Mouse (Mus musculus): Measurements from ENCODE around the gene Tbx21. TPM values are rescaled to one million over a fixed set of nuclear protein-coding genes. Genes with fewer than 3 reads are reported as not detected.

Gene Tbx21
- polyA plus RNA-seq, 1 experiment, result 0.56 TPM

DNA sequence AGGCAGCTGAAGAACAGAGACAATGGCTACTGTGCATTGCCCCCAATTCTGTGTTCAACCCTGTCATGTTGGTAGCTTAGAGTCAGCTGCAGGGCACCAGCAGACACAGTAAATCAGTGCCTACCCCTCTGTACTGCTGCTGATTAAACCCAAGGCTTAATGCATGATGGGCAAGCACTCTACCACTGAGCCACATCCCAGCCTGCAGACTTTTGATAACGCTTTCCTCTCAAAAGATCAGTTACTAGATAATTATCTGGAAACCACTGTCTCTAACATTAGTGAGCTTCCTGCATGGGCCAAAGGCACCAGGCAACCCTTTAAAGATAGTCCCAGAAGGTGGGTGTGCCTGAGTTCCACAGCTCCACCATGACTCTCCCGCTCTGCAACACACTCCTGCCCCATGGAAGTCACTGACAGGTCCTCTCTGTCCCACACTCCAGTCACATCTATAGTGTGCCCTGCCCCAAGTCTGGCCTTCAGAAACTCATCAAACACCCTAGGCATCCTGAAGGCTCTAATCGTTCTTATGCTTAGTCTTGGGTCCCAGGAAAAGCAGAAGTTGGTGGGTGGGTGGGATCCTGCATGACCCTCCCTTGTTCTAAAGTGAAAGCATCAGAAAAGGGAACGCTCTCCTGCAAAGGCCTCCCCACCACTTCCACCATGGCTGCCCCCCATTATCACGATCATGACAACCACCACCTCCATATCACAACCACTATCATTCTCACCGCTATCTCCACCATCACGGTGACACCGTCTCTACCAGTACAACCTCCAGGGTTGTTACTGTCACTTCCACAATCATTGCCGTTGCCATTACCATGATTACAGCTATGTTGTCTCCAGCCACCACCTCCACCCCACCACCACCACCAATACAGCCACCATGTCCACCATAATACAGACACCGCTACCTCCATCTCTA is 11.7 kb downstream of the Tbx21 start:
- Histone ChIP-seq H3K27me3 (replicated peaks; ENCODE audit: control insufficient read depth, insufficient read depth, low read length) (no peaks in the 10 kb centered on the region), H3K4me1 (ENCODE audit: control insufficient read depth, insufficient read depth, low read length) (no peaks in the 10 kb centered on the region), H3K4me3 (ENCODE audit: insufficient read depth, low read depth, low read length) (no peak overlapping the region), H3K27ac (ENCODE audit: insufficient read depth, low read depth, low read length) (no peak overlapping the region), H3K36me3 (ENCODE audit: control insufficient read depth, insufficient read depth, low read length) (no peaks in the 10 kb centered on the region)
- TF ChIP-seq POLR2A (IDR thresholded peaks at IDR 0.05; ENCODE audit: low read depth, low read length) (no peak), CTCF (conservative IDR thresholded peaks at IDR 0.05; ENCODE audit: insufficient read depth, insufficient read length, low read depth, low read length) (no peak)
- DNase-seq, result no peak
- 90% methylated on average over 10 of the region's 10 CpGs for WGBS

GRCm38 (mm10) chr11:97101722-97102121 is 13.4 kb downstream of the Tbx21 start:
- Histone ChIP-seq H3K27ac (ENCODE audit: insufficient read depth, low read depth, low read length) (no peak overlapping the region), H3K4me3 (ENCODE audit: insufficient read depth, low read depth, low read length) (no peak overlapping the region), H3K27me3 (replicated peaks; ENCODE audit: control insufficient read depth, insufficient read depth, low read length) (no peaks in the 10 kb centered on the region), H3K4me1 (ENCODE audit: control insufficient read depth, insufficient read depth, low read length) (no peaks in the 10 kb centered on the region), H3K36me3 (ENCODE audit: control insufficient read depth, insufficient read depth, low read length) (no peaks in the 10 kb centered on the region)
- TF ChIP-seq CTCF (conservative IDR thresholded peaks at IDR 0.05; ENCODE audit: insufficient read depth, insufficient read length, low read depth, low read length) (peak; percentile 76), POLR2A (IDR thresholded peaks at IDR 0.05; ENCODE audit: low read depth, low read length) (no peak)
- WGBS, result 15% methylated on average over 9 of the region's 9 CpGs
- peak; percentile 58 for DNase-seq

- DNase-seq, result peak; percentile 50
- H3K27ac ChIP-seq (ENCODE audit: insufficient read depth, low read depth, low read length), result no peak overlapping the region
Observed at GRCm38 (mm10) chr11:97098791-97099190, 16.3 kb downstream of the Tbx21 start.

GRCm38 (mm10) chr11:97094600-97094999 is 20.5 kb downstream of the Tbx21 start:
- WGBS, result 55% methylated on average over 2 of the region's 2 CpGs
- Histone ChIP-seq H3K27ac (ENCODE audit: insufficient read depth, low read depth, low read length) (no peak overlapping the region), H3K36me3 (ENCODE audit: control insufficient read depth, insufficient read depth, low read length) (no peaks in the 10 kb centered on the region), H3K27me3 (replicated peaks; ENCODE audit: control insufficient read depth, insufficient read depth, low read length) (no peaks in the 10 kb centered on the region), H3K4me3 (ENCODE audit: insufficient read depth, low read depth, low read length) (no peak overlapping the region), H3K4me1 (ENCODE audit: control insufficient read depth, insufficient read depth, low read length) (no peaks in the 10 kb centered on the region)
- no peak for DNase-seq
- TF ChIP-seq POLR2A (IDR thresholded peaks at IDR 0.05; ENCODE audit: low read depth, low read length) (no peak), CTCF (conservative IDR thresholded peaks at IDR 0.05; ENCODE audit: insufficient read depth, insufficient read length, low read depth, low read length) (no peak)

More at GRCm38 (mm10) chr11:97098791-97099190, 16.3 kb downstream of the Tbx21 start:
- Histone ChIP-seq H3K4me3 (ENCODE audit: insufficient read depth, low read depth, low read length) (no peak overlapping the region), H3K36me3 (ENCODE audit: control insufficient read depth, insufficient read depth, low read length) (no peaks in the 10 kb centered on the region), H3K27me3 (replicated peaks; ENCODE audit: control insufficient read depth, insufficient read depth, low read length) (no peaks in the 10 kb centered on the region), H3K4me1 (ENCODE audit: control insufficient read depth, insufficient read depth, low read length) (no peaks in the 10 kb centered on the region)
- TF ChIP-seq POLR2A (IDR thresholded peaks at IDR 0.05; ENCODE audit: low read depth, low read length) (no peak), CTCF (conservative IDR thresholded peaks at IDR 0.05; ENCODE audit: insufficient read depth, insufficient read length, low read depth, low read length) (no peak)
- WGBS, result 15% methylated on average over 18 of the region's 18 CpGs

DNA sequence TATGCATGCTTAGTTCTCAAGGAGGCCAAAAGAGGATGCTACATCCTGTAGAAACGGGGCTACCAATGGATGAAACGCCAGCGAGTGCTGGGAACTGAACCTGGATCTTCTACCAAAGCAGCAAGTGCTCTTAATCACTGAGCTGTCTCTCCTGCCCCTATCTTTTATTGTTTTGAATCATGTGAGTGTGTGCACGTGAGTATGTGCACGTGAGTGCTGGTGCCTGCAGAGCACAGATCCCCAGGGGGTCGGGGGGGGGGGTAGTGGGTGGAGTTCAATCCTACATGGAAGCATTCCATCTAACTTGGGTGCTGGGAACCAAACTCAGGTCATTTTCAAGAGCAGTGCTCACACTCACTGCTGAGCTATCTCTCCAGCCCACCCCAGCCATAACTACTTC is 28.8 kb downstream of the Tbx21 start:
- no peak for DNase-seq
- 74% methylated on average over 6 of the region's 6 CpGs for WGBS
- H3K36me3 ChIP-seq (ENCODE audit: control insufficient read depth, insufficient read depth, low read length), result no peaks in the 10 kb centered on the region
- no peaks in the 10 kb centered on the region for H3K4me1 ChIP-seq (ENCODE audit: control insufficient read depth, insufficient read depth, low read length)
- no peak overlapping the region for H3K27ac ChIP-seq (ENCODE audit: insufficient read depth, low read depth, low read length)
- H3K27me3 ChIP-seq (replicated peaks; ENCODE audit: control insufficient read depth, insufficient read depth, low read length), result no peaks in the 10 kb centered on the region
- no peak for TF ChIP-seq POLR2A (IDR thresholded peaks at IDR 0.05; ENCODE audit: low read depth, low read length)
- no peak for TF ChIP-seq CTCF (conservative IDR thresholded peaks at IDR 0.05; ENCODE audit: insufficient read depth, insufficient read length, low read depth, low read length)
- H3K4me3 ChIP-seq (ENCODE audit: insufficient read depth, low read depth, low read length), result no peak overlapping the region

DNA sequence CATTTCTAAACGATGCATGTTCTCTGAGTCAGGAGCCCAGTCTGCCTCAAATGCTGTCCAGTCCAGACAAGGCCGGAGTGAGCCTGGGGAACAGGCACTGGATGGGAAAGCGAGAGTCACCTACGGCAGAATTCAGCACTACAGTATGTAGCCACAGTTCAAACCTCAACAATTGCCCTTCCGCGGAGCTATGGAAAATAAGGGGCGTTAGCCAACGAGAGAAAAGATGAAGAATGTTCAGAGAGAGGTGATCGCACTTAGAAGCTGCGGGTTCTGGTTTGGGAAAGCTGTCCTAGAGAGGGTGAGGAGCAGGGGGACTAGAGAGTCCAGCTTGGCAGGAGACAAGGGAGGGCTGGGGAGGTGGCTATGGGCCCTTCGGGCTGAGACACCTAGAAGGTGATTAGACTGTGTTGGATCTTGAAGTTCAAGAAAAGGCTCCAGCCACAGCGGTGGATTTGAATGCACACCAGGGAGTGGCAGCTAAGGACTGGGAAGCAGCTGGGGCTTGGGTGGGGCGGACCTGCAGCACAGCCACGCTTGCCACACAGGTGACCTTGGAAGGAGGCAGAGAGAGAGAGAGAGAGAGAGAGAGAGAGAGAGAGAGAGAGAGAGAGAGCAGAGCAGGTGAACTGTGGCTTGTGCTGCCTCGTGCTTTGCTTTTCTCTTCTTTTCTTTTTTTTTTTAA is 30.2 kb downstream of the Tbx21 start:
- H3K27me3 ChIP-seq (replicated peaks; ENCODE audit: control insufficient read depth, insufficient read depth, low read length), result no peaks in the 10 kb centered on the region
- 89% methylated on average over 15 of the region's 15 CpGs for WGBS
- DNase-seq, result no peak
- H3K36me3 ChIP-seq (ENCODE audit: control insufficient read depth, insufficient read depth, low read length), result no peaks in the 10 kb centered on the region
- H3K27ac ChIP-seq (ENCODE audit: insufficient read depth, low read depth, low read length), result no peak overlapping the region
- H3K4me1 ChIP-seq (ENCODE audit: control insufficient read depth, insufficient read depth, low read length), result no peaks in the 10 kb centered on the region
- no peak overlapping the region for H3K4me3 ChIP-seq (ENCODE audit: insufficient read depth, low read depth, low read length)
- TF ChIP-seq CTCF (conservative IDR thresholded peaks at IDR 0.05; ENCODE audit: insufficient read depth, insufficient read length, low read depth, low read length) (no peak), POLR2A (IDR thresholded peaks at IDR 0.05; ENCODE audit: low read depth, low read length) (no peak)
